Mouse (Mus musculus) T-helper 17 cell (primary cell): Measurements from ENCODE around the gene Actn4.

Experiments used
- in situ Hi-C, 2 experiments: fragments of 300-600 bp; cut with MboI, MseI; formaldehyde crosslinking; loops; 1 replicate in 1 of 2; 2 replicates in 1 of 2; pipeline ENCODE4 v1.15.1; 2025; ENCODE audit warnings: high pct_unique_total_duplicates in 2 of 2

The Actn4 gene

GRCm38 (mm10) chr7:28961927-28962670 lies at the start of gene Actn4:
Gene Actn4, minus strand, starts transcription at chr7:28962340.
- in situ Hi-C loops = no loop called here

GRCm38 (mm10) chr7:29008714-29009113 lies 46.6 kb upstream of the Actn4 start:
- in situ Hi-C loops = no loop called here

- in situ Hi-C loops = no loop called here
Measured at GRCm38 (mm10) chr7:29008171-29008570, 46.0 kb upstream of the Actn4 start.

- in situ Hi-C loops = no loop called here
Measured at GRCm38 (mm10) chr7:29007224-29008101, 45.3 kb upstream of the Actn4 start.

- in situ Hi-C loops = no loop called here
Measured at GRCm38 (mm10) chr7:29000651-29001605, 38.8 kb upstream of the Actn4 start.

- in situ Hi-C loops = no loop called here
Measured at GRCm38 (mm10) chr7:28993402-28993801, 31.3 kb upstream of the Actn4 start.

GRCm38 (mm10) chr7:28992997-28993396 lies 30.9 kb upstream of the Actn4 start:
- in situ Hi-C loops = no loop called here

GRCm38 (mm10) chr7:28991616-28992015 lies 29.5 kb upstream of the Actn4 start:
- in situ Hi-C loops = no loop called here

- in situ Hi-C loops = no loop called here
Measured at GRCm38 (mm10) chr7:28990766-28991273, 28.7 kb upstream of the Actn4 start.

- in situ Hi-C loops = loop anchor here (10.0 kb wide), 1 partner anchor 50 kb away; no protein-coding TSS in a partner anchor
Measured at GRCm38 (mm10) chr7:28985207-28985606, 23.1 kb upstream of the Actn4 start.

- in situ Hi-C loops = loop anchor here (10.0 kb wide), 1 partner anchor 50 kb away; no protein-coding TSS in a partner anchor
Measured at GRCm38 (mm10) chr7:28984452-28984851, 22.3 kb upstream of the Actn4 start.

GRCm38 (mm10) chr7:28983849-28984248 lies 21.7 kb upstream of the Actn4 start:
- in situ Hi-C loops = loop anchor here (10.0 kb wide), 1 partner anchor 51 kb away; no protein-coding TSS in a partner anchor

GRCm38 (mm10) chr7:28983141-28983564 lies 21.0 kb upstream of the Actn4 start:
- in situ Hi-C loops = loop anchor here (10.0 kb wide), 1 partner anchor 52 kb away; no protein-coding TSS in a partner anchor

- in situ Hi-C loops = loop anchor here (10.0 kb wide), 1 partner anchor 52 kb away; no protein-coding TSS in a partner anchor
Measured at GRCm38 (mm10) chr7:28982274-28983013, 20.3 kb upstream of the Actn4 start.

- in situ Hi-C loops = loop anchor here (10.0 kb wide), 1 partner anchor 53 kb away; no protein-coding TSS in a partner anchor
Measured at GRCm38 (mm10) chr7:28981651-28982273, 19.6 kb upstream of the Actn4 start, which contains the start of the genes Eif3k and Map4k1. Gene Eif3k, minus strand, starts transcription at chr7:28981864. Gene Map4k1, plus strand, starts transcription at chr7:28982050.

GRCm38 (mm10) chr7:28977556-28977955 lies 15.4 kb upstream of the Actn4 start:
- in situ Hi-C loops = no loop called here

GRCm38 (mm10) chr7:28973025-28973424 lies 10.9 kb upstream of the Actn4 start:
- in situ Hi-C loops = no loop called here

- in situ Hi-C loops = no loop called here
Measured at GRCm38 (mm10) chr7:28972542-28972985, 10.4 kb upstream of the Actn4 start.

GRCm38 (mm10) chr7:28971770-28972269 lies 9.7 kb upstream of the Actn4 start:
- in situ Hi-C loops = no loop called here
